Mouse (Mus musculus) midbrain, embryonic 11.5 days (tissue): ENCODE results near the gene Olfr237-ps1. TPM values are rescaled to one million over a fixed set of nuclear protein-coding genes. Genes with fewer than 3 reads are reported as not detected.
"Not testable (repeated sequence)": the region's sequence is repeated elsewhere in the genome, so short reads cannot be mapped to it uniquely, and the experiment has no call there.

Experiments used
- ATAC-seq: fragments of 200-750 bp; cut with Nextera tagmentation; 2 replicates; pipeline ENCODE4 v1.8.0; 2017; ENCODE audit warnings: moderate TSS enrichment, moderate library complexity; ENCODE audit not compliant: low FRiP score
- DNase-seq: peaks from one replicate; pipeline ENCODE4 v3.0.0; 2015; ENCODE audit warnings: low spot score; ENCODE audit errors: missing footprints
- H3K27ac ChIP-seq: fragments of 300-500 bp; sonication (generic); 2 replicates; pipeline ENCODE4 v1.5.1; 2014; ENCODE audit warnings: low read depth, low read length
- H3K27me3 ChIP-seq: fragments of 300-500 bp; sonication (generic); 2 replicates; pipeline ENCODE4 v1.6.1; 2014; ENCODE audit warnings: mild to moderate bottlenecking, low read length, moderate library complexity, mixed read lengths; ENCODE audit not compliant: control insufficient read depth, insufficient read depth
- H3K36me3 ChIP-seq: fragments of 300-500 bp; sonication (generic); 2 replicates; pipeline ENCODE4 v1.6.1; 2014; ENCODE audit warnings: mild to moderate bottlenecking, low read length, moderate library complexity, mixed read lengths; ENCODE audit not compliant: control insufficient read depth, insufficient read depth
- H3K4me1 ChIP-seq: fragments of 300-500 bp; sonication (generic); 2 replicates; pipeline ENCODE4 v1.6.1; 2014; ENCODE audit warnings: low read length; ENCODE audit not compliant: control insufficient read depth, insufficient read depth
- H3K4me2 ChIP-seq: fragments of 300-500 bp; sonication (generic); 2 replicates; pipeline ENCODE4 v1.6.1; 2014; ENCODE audit warnings: mild to moderate bottlenecking, moderate library complexity
- H3K4me3 ChIP-seq: fragments of 300-500 bp; sonication (generic); 2 replicates; pipeline ENCODE4 v1.5.1; 2014; ENCODE audit warnings: low read depth, low read length
- H3K9ac ChIP-seq: fragments of 300-500 bp; sonication (generic); 2 replicates; pipeline ENCODE4 v1.6.1; 2014; ENCODE audit warnings: low read length
- H3K9me3 ChIP-seq: fragments of 300-500 bp; sonication (generic); 2 replicates; pipeline ENCODE4 v1.6.1; 2016; ENCODE audit warnings: low read length; ENCODE audit not compliant: control insufficient read depth
- WGBS: fragments of 180-500 bp; shearing (Covaris S2); extraction: QIAGEN DNeasy Blood & Tissue Kit; methylation state at CpG from one replicate; pipeline ENCODE4 v1.1.7; 2014; 5-methylcytosine and 5-hydroxymethylcytosine counted together
- polyA plus RNA-seq: library from polyadenylated mRNA; unstranded; fragments of >200 nt; fragmentation: Nextera tagmentation; extraction: Ambion mirVana; gene quantifications from 2 replicates; pipeline ENCODE4 v1.2.1, GENCODE M21; 2014

Gene Olfr237-ps1
- polyA plus RNA-seq = not detected in 2 replicates

DNA sequence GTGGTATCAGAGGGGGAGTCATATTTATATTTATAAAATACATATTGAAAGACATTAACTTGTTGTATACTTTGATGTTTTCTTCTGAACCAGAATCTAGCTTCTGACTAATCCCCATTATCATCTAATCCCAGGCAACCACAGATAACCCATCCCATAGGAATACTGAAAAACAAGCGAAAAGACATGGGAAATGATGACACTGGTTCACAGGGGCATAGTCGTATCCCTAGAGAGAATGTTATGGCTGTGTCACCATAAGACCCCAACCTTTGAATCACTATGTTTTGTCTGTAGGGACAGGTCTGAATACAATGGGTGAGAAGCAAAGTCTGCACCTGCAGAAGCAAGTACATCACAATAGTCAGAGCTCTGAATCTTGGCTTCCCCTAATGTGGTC lies at the start of gene Olfr237-ps1:
Olfr237-ps1 (plus strand) TSS at position 301 of the 400 bp plus-strand sequence.
- 95% methylated on average over 2 of the region's 2 CpGs for WGBS
- ATAC-seq, H3K4me1 ChIP-seq, DNase-seq, H3K27ac ChIP-seq, H3K27me3 ChIP-seq, H3K4me3 ChIP-seq, H3K9me3 ChIP-seq, H3K36me3 ChIP-seq, H3K4me2 ChIP-seq, H3K9ac ChIP-seq: not testable (repeated sequence)

DNA sequence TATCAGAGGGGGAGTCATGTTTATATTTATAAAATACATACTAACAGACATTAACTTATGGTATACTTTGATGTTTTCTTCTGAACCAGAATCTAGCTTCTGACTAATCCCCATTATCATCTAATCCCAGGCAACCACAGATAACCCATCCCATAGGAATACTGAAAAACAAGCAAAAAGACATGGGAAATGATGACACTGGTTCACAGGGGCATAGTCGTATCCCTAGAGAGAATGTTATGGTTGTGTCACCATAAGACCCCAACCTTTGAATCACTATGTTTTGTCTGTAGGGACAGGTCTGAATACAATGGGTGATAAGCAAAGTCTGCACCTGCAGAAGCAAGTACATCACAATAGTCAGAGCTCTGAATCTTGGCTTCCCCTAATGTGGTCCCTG lies 40.3 kb upstream of the Olfr237-ps1 start, which contains the start of gene Olfr441:
Olfr441 (plus strand) TSS at position 301 of the 400 bp plus-strand sequence.
- H3K4me2 ChIP-seq, ATAC-seq, H3K4me1 ChIP-seq, H3K27me3 ChIP-seq, H3K9ac ChIP-seq, H3K27ac ChIP-seq, H3K4me3 ChIP-seq, H3K36me3 ChIP-seq, H3K9me3 ChIP-seq, DNase-seq: not testable (repeated sequence)
- WGBS = 79% methylated on average over 1 of the region's 1 CpGs

DNA sequence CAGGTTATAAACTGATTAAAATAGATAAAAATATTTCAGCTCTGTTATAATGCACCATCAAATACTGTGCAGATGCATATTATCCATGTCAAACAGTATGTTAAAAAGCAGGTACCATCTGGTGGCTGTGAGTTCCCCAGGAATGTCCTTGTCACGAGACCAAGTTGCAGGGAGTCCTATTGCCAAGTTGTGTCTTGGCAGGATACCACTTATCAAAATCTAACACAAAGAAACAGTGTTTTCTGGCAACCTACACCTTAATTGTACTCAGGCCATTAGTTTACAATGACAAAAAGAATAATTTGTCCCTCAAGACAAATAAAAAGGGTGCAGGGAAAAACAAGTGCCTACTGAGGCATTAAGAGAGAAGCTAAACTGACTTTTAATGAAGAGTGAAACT lies 13.1 kb downstream of the Olfr237-ps1 start:
- H3K4me2 ChIP-seq = no peak overlapping the region
- 82% methylated on average over 1 of the region's 1 CpGs for WGBS
- H3K36me3 ChIP-seq = no peaks in the 10 kb centered on the region
- H3K9ac ChIP-seq = no peak overlapping the region
- H3K4me3 ChIP-seq = no peak overlapping the region
- DNase-seq (no peak), ATAC-seq (no peak)
- no peaks in the 10 kb centered on the region for H3K27me3 ChIP-seq
- H3K9me3 ChIP-seq = no peaks in the 10 kb centered on the region
- H3K4me1 ChIP-seq = no peaks in the 10 kb centered on the region
- H3K27ac ChIP-seq = no peak overlapping the region

DNA sequence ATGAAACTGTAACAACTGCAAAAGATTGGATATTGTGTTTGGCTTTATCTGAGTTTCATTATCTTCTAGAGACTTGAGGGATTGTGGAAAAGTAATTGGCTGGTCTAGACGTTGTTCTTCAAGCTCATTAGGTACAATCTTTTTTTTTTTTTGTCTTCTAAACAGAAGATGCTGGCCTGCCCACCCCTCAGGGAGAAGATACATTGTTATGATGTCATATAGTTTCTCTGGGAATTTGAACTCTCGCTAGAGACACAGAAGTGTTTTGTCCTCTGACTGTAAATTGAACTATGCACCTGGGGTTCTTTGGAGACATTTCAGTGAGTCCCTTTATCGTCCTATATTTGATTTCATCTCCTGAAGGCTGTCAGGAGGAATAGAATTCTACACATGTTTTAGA lies 16.6 kb downstream of the Olfr237-ps1 start, which contains the start of gene Olfr437:
Olfr437 (plus strand) TSS at position 301 of the 400 bp plus-strand sequence.
- no peak for ATAC-seq
- Histone ChIP-seq H3K9me3 (no peaks in the 10 kb centered on the region), H3K4me3 (no peak within 1 kb of the TSS), H3K4me2 (no peak within 1 kb of the TSS), H3K4me1 (no peaks in the 10 kb centered on the region), H3K27ac (no peak within 1 kb of the TSS), H3K27me3 (no peaks in the 10 kb centered on the region), H3K36me3 (no peaks in the 10 kb centered on the region), H3K9ac (no peak within 1 kb of the TSS)
- 73% methylated on average over 3 of the region's 3 CpGs for WGBS
- DNase-seq = no peak

GRCm38 (mm10) chr6:43167246-43167645 lies 20.9 kb downstream of the Olfr237-ps1 start:
- Histone ChIP-seq H3K27me3 (no peaks in the 10 kb centered on the region), H3K36me3 (no peaks in the 10 kb centered on the region), H3K4me1 (no peaks in the 10 kb centered on the region), H3K9me3 (no peaks in the 10 kb centered on the region), H3K4me2 (no peak overlapping the region), H3K27ac (no peak overlapping the region), H3K9ac (no peak overlapping the region), H3K4me3 (no peak overlapping the region)
- DNase-seq (no peak), ATAC-seq (no peak)
- WGBS = 93% methylated on average over 4 of the region's 4 CpGs

DNA sequence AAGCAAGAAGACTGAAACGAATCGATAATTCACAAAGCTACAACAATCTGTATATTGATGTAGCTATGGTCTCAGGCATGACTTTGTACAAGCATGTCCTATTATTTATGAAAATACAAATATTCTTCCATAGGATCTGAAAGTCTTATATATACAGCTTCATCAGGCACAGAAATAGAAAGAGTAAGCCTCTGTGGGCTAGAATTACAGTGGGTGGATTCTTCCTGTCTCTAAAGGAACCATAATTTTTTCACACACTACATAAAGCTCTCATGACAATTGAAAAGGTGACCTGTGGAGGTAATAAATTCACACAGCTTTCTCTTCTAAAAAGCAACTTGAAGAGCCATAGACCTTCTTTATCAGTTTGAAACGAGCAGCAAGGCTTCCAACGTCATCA lies 25.5 kb downstream of the Olfr237-ps1 start, which contains the start of gene Olfr13:
Olfr13 (plus strand) TSS at position 301 of the 400 bp plus-strand sequence.
- H3K27ac ChIP-seq = no peak within 1 kb of the TSS
- no peaks in the 10 kb centered on the region for H3K36me3 ChIP-seq
- no peaks in the 10 kb centered on the region for H3K9me3 ChIP-seq
- H3K4me1 ChIP-seq = no peaks in the 10 kb centered on the region
- H3K4me2 ChIP-seq = no peak within 1 kb of the TSS
- H3K4me3 ChIP-seq = no peak within 1 kb of the TSS
- 79% methylated on average over 4 of the region's 4 CpGs for WGBS
- ATAC-seq = no peak
- no peak within 1 kb of the TSS for H3K9ac ChIP-seq
- H3K27me3 ChIP-seq = no peaks in the 10 kb centered on the region
- no peak for DNase-seq

DNA sequence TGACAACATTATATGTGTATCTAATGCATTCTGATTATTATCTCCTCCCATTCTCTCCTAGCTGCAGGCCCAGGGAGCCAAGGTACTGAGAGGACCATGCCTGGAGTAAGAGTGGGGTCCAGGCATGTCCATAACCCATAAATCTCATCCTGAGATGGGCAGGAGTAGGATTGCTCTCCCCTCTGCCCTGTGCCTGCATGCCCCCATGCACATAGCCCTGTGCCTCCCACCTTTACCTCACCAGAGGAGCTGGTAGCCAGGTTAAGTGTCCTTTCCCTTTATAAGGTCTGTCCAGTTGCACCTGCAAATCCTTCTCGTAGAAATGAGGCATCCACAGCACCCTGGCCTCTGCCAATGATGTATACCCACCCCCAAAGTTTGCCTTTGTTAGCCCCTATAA lies 31.8 kb downstream of the Olfr237-ps1 start:
- H3K9me3 ChIP-seq = no peaks in the 10 kb centered on the region
- 75% methylated on average over 1 of the region's 1 CpGs for WGBS
- H3K9ac ChIP-seq = no peak overlapping the region
- no peak for DNase-seq
- H3K36me3 ChIP-seq = no peaks in the 10 kb centered on the region
- no peak overlapping the region for H3K27ac ChIP-seq
- no peak for ATAC-seq
- H3K4me3 ChIP-seq = no peak overlapping the region
- no peaks in the 10 kb centered on the region for H3K4me1 ChIP-seq
- H3K4me2 ChIP-seq = no peak overlapping the region
- H3K27me3 ChIP-seq = no peaks in the 10 kb centered on the region

DNA sequence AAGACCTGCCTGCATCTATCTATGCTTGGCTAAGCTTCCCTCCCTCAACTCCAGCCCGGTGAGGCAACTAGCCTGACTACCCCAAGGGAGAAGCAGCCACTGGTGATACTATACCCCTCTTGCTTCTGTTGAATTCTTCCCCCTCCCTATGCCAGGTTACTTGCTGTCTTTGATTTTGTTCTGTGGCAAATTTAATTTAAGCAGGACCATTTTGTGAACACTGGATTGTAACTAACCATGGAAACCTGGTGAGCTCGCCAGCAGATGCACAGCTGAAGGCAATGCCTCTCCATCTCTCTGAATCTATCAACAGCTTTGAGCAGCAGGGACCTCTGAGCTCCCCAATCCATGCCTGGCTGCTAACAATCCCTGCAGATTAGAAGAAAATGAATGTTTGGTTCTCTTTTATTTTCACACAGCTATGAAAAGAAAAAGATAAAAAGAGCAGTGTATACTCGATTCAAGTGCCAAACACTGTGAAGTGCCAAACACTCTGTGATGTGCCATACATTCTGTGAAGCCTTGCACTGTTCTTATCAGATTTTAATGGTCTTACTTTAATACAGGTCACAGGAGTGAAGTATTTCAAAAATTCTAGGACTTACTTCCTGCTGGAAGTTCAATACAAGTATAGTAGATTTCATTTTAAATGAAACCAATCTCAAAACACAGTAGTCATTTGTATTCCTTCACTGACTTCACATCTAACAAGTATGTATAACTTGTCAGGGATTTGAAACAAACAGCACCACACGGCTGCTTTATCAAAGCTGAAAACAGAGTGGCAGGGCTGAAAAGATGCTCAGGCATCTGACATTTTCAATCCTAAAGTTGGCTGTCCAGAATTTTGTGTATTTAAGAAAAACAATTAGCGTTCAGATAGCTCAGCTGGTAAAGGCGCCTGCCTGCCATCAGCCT lies 32.5 kb downstream of the Olfr237-ps1 start:
- no peak overlapping the region for H3K4me2 ChIP-seq
- H3K9me3 ChIP-seq = no peaks in the 10 kb centered on the region
- no peak overlapping the region for H3K27ac ChIP-seq
- no peak overlapping the region for H3K9ac ChIP-seq
- no peaks in the 10 kb centered on the region for H3K36me3 ChIP-seq
- no peaks in the 10 kb centered on the region for H3K27me3 ChIP-seq
- H3K4me3 ChIP-seq = no peak overlapping the region
- H3K4me1 ChIP-seq = no peaks in the 10 kb centered on the region
- ATAC-seq (no peak), DNase-seq (no peak)
- 66% methylated on average over 6 of the region's 6 CpGs for WGBS

- WGBS = 91% methylated on average over 3 of the region's 3 CpGs
- Histone ChIP-seq H3K9me3 (no peaks in the 10 kb centered on the region), H3K27me3 (no peaks in the 10 kb centered on the region), H3K27ac (no peak overlapping the region), H3K36me3 (no peaks in the 10 kb centered on the region), H3K4me3 (no peak overlapping the region), H3K4me2 (no peak overlapping the region), H3K9ac (no peak overlapping the region), H3K4me1 (no peaks in the 10 kb centered on the region)
- ATAC-seq (no peak), DNase-seq (no peak)
These were observed 44.6 kb downstream of the Olfr237-ps1 start for GRCm38 (mm10) chr6:43190986-43191385.
